ENCODE assay signal across 8 mouse cellular contexts in genomic region chr12:15078615-15079014, GRCm38 (mm10).
A peak's percentile ranks its signal among the peaks of the same experiment; 100 is the strongest.
DNase-seq lines count a peak whose midpoint lies in the region; ATAC-seq and TF ChIP-seq lines count a peak whose summit lies in the region.

No protein-coding gene starts in this region.

- TF ChIP-seq CTCF in kidney, adult 2 months (conservative IDR thresholded peaks at IDR 0.05; ENCODE audit: insufficient read depth, insufficient read length, low read depth, low read length), result no peak
- TF ChIP-seq CTCF in Patski (IDR thresholded peaks at IDR 0.05), result peak; percentile 29

- TF ChIP-seq POLR2A in kidney, adult 2 months (IDR thresholded peaks at IDR 0.05; ENCODE audit: low read depth, low read length), result no peak

- no peak overlapping the region for H3K9ac ChIP-seq in forebrain, embryonic 11.5 days (ENCODE audit: low read length)
- no peak overlapping the region for H3K9ac ChIP-seq in midbrain, embryonic 14.5 days (replicated peaks; ENCODE audit: low read length)

- DNase-seq in kidney, postnatal 4 days, result peak; percentile 3 to 7
- DNase-seq in kidney, adult 2 months, result no peak
- DNase-seq in Patski (ENCODE audit: low read depth, low spot score), result no peak
- no peak for DNase-seq in forebrain, embryonic 11.5 days (ENCODE audit: low spot score)
- DNase-seq in midbrain, embryonic 14.5 days, result peak; percentile 77
- no peak for DNase-seq in heart, postnatal 4 days
- no peak for DNase-seq in gastrocnemius, postnatal 14 days

- no peaks in the 10 kb centered on the region for H3K27me3 ChIP-seq in kidney, adult 2 months (replicated peaks; ENCODE audit: control insufficient read depth, insufficient read depth, low read length)
- no peaks in the 10 kb centered on the region for H3K27me3 ChIP-seq in Patski
- no peaks in the 10 kb centered on the region for H3K27me3 ChIP-seq in forebrain, embryonic 11.5 days (ENCODE audit: control insufficient read depth, insufficient read depth, low read length)
- H3K27me3 ChIP-seq in midbrain, embryonic 14.5 days (ENCODE audit: control insufficient read depth, insufficient read depth, low read length), result no peaks in the 10 kb centered on the region

- H3K36me3 ChIP-seq in kidney, adult 2 months (ENCODE audit: control insufficient read depth, insufficient read depth, low read length), result no peaks in the 10 kb centered on the region
- H3K36me3 ChIP-seq in forebrain, embryonic 11.5 days (ENCODE audit: control insufficient read depth, insufficient read depth, low read length), result no peaks in the 10 kb centered on the region
- no peaks in the 10 kb centered on the region for H3K36me3 ChIP-seq in midbrain, embryonic 14.5 days (ENCODE audit: control insufficient read depth, insufficient read depth, low read length)

- intact Hi-C loops in gastrocnemius, postnatal 14 days (cut with DNase I; ENCODE audit: low total_unique reads), result no loop called here

- no peak overlapping the region for H3K4me2 ChIP-seq in forebrain, embryonic 11.5 days (ENCODE audit: low read depth, low read length, severe bottlenecking)
- H3K4me2 ChIP-seq in midbrain, embryonic 14.5 days (ENCODE audit: low read length), result no peak overlapping the region

- CTCF ChIA-PET in Patski (lab: Charles Lee), result interaction anchor here (0.8 kb wide), 1 partner anchor 33 kb away, joined by 3 read pairs; no protein-coding TSS in a partner anchor

- H3K4me3 ChIP-seq in kidney, adult 2 months (ENCODE audit: insufficient read depth, low read depth, low read length), result no peak overlapping the region
- H3K4me3 ChIP-seq in forebrain, embryonic 11.5 days (ENCODE audit: low read depth, low read length), result no peak overlapping the region
- H3K4me3 ChIP-seq in midbrain, embryonic 14.5 days (replicated peaks; ENCODE audit: low read depth, low read length), result no peak overlapping the region

- POLR2A ChIA-PET in Patski (lab: Charles Lee), result no interaction called here

- ATAC-seq in Patski, result no peak
- 0 out of 2 replicates have a peak, but pooled peaks have one; percentile 49 for ATAC-seq in forebrain, embryonic 11.5 days (replicated peaks; ENCODE audit: low FRiP score)
- ATAC-seq in midbrain, embryonic 14.5 days (ENCODE audit: low FRiP score, low TSS enrichment), result no peak
- ATAC-seq in megakaryocyte-erythroid progenitor cell, adult 5-6 weeks (replicated peaks; ENCODE audit: low FRiP score, low TSS enrichment, poor library complexity, severe bottlenecking), result no peak

- no peaks in the 10 kb centered on the region for H3K4me1 ChIP-seq in kidney, adult 2 months (ENCODE audit: control insufficient read depth, insufficient read depth, low read length)
- H3K4me1 ChIP-seq in forebrain, embryonic 11.5 days (replicated peaks; ENCODE audit: control insufficient read depth, insufficient read depth, low read length), result no peaks in the 10 kb centered on the region
- no peaks in the 10 kb centered on the region for H3K4me1 ChIP-seq in midbrain, embryonic 14.5 days (ENCODE audit: control insufficient read depth, insufficient read depth, low read length)

- no peaks in the 10 kb centered on the region for H3K9me3 ChIP-seq in forebrain, embryonic 11.5 days (ENCODE audit: control insufficient read depth, low read length)
- no peaks in the 10 kb centered on the region for H3K9me3 ChIP-seq in midbrain, embryonic 14.5 days (ENCODE audit: control insufficient read depth, low read length)

- WGBS in kidney, adult 2 months, result 77% methylated on average over 2 of the region's 2 CpGs
- WGBS in forebrain, embryonic 11.5 days, result 63% methylated on average over 2 of the region's 2 CpGs
- WGBS in midbrain, embryonic 14.5 days, result 69% methylated on average over 2 of the region's 2 CpGs

- in situ Hi-C loops in Patski (cut with MboI; ENCODE audit: low pct_unique_long_range_greater_than_20kb), result no loop called here

- H3K27ac ChIP-seq in kidney, adult 2 months (ENCODE audit: insufficient read depth, low read depth, low read length), result no peak overlapping the region
- H3K27ac ChIP-seq in forebrain, embryonic 11.5 days (ENCODE audit: low read depth, low read length), result no peak overlapping the region
- no peak overlapping the region for H3K27ac ChIP-seq in midbrain, embryonic 14.5 days (replicated peaks; ENCODE audit: low read depth, low read length)

Comparison
In these comparisons a context has a peak if more than half of its experiments do, and no peak if none do; other contexts are left out.
1. DNase-seq: peak in kidney, postnatal 4 days (2 of 2) and midbrain, embryonic 14.5 days (single experiment); none in kidney, adult 2 months (single experiment), Patski (single experiment), forebrain, embryonic 11.5 days (single experiment), heart, postnatal 4 days (single experiment) and gastrocnemius, postnatal 14 days (single experiment).